Mouse (Mus musculus) frontal cortex, postnatal 36 days (tissue): Measurements from ENCODE around the gene C530008M17Rik.

Experiments
- DNase-seq, 2 experiments: peaks; one replicate each; pipeline ENCODE4 v3.0.0; 2022; ENCODE audit warnings: low spot score in 2 of 2

Gene C530008M17Rik

DNA sequence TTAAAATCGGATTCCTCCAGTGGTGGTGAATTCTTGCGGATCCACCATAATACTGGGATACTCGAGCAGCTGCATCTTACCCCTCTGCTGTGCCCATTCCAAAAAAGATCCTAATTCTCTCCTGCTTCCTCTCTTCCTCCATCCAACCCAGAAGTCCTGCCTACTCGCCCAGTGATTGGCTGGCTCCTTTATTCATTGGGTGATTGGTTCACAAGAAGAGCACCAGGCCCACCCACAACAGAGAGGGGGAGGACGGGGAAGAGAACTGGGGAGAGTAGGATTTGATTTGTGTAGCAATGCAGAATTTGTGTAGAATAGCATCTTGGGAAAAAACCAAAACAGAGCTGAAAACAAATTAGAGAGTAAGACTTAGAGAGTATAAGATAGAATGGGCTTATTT is 180.7 kb downstream of the C530008M17Rik start:
- no peak for DNase-seq

- DNase-seq, result no peak
These were observed 183.5 kb downstream of the C530008M17Rik start for GRCm38 (mm10) chr5:76839786-76840185.

DNA sequence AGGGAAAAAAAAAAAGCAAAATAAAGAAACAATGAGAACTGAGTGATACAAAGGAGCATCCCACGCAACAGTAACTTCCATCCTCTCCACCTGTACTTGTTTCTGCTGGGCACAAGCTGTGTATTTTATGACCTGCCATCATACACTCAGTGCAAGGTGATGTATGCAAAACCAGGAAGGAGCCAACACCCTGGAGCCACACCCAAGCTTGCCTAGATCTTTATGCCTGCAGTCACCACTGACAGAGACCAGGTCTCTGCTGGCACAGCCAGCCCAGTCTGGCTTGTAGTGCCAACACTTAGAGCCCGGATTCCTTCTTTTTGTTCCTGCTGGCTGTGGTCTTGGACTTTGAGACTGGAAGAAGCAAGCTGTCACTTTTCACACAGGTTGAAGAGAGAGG is 185.5 kb downstream of the C530008M17Rik start:
- DNase-seq, result no peak

- DNase-seq, result peak; percentile 67 to 71
These were observed 187.1 kb downstream of the C530008M17Rik start for GRCm38 (mm10) chr5:76843448-76843847.

GRCm38 (mm10) chr5:76843851-76844419 is 187.6 kb downstream of the C530008M17Rik start:
- DNase-seq, result no peak

DNA sequence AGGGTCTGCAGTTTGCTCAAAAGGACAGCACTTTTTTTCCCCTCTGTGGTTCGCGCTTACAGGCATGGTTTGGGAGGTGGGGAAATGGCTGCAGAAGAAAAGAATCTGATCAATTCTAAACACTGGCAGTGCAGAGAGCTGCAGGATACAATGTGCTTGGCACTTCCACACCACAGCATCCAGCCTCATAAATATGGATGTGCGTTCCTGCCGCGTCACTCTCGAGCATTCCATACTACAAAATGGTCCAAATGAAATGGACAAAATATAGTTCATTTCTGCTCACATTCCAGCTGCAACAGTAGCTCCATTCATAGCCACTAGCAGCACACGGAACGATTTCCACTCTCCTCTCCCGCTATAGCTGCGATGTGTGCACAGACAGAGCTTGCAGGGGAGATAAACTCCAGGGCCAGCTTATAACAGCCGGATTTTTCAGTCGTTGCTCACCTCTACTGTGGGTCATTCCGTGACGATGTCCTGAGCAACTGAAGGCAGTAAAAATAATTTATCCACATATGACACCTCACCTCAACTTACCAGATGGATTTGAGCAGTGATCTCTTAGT is 188.4 kb downstream of the C530008M17Rik start:
- DNase-seq, result peak in 1 of 2 experiments; percentile 24

- DNase-seq, result no peak
These were observed 190.8 kb downstream of the C530008M17Rik start for GRCm38 (mm10) chr5:76847106-76847505.

DNA sequence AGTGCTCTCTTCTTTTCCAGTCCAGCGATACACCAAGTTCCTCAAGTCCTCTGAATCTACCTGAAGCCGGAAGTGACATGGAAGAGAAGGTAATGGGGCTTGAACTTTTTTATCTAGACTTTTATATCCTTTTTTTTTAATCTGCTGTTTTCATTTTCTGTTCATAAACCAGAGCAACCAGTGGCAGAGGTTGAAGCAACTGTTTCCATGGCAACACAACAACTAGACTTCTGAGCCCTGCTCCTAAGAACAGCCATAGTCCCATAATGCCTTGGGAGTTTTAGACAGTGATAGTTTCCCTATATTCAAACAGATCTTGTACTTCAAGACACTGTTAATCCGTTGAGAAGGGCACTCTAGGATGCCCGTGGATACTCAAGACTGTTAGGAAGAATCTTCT is 195.0 kb downstream of the C530008M17Rik start:
- no peak for DNase-seq

DNA sequence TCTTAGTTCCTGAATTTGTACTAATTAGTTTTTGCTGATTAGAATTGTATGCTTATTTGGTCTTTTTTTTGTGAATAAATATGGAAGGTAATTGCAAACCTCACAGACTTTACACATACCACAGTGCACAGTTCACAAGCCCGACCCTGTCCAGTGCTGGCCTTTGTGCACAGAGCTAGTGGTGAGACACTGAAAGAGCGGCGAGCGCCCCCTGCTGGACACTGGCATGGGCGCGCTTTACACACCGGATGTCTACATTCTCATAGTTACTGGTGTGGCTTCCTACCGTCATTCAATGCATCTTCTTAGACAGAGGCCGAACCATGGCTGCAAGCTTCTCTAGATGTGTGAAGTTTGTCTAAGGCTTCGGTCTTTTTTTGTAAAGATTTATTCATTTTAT is 197.2 kb downstream of the C530008M17Rik start:
- DNase-seq, result peak; percentile 77 to 87

DNA sequence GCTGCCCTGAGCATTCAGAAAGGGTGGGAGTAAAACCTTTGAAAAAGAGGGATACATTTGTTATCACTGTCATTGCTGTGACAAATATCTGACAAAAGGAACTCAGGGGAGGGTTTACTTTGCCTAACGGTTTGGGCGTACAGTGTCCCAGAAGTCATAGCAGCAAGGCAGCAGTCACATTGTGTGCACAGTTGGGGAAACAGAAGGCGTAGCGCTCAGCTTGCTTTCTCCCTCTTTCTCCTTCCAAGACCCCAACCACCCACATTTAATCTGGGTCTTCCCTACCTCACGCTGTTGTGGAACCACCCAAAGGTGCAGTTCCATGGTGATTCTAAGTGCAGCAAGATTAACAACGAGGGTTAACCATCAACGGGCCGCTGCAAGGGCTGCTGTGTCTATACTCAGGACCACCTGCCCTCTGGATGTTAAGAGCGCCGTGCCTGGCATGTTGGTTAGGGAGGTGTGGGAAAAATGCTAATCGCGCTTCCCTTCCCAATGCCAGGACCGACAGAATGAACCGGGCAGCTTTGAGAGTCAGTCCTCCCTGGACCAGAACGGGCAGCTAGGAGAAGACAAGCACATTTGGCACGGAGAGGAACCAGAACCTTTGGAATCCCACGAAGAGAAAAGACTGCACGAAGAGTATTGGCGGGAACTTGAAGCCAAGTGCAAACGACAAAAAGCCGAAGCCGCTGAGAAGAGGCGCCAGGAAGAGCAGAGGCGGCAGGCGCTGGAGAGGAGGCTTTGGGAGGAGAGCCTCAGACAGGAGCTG is 199.7 kb downstream of the C530008M17Rik start:
- DNase-seq, result no peak

- no peak for DNase-seq
These were observed 201.0 kb downstream of the C530008M17Rik start for GRCm38 (mm10) chr5:76857103-76858015.

DNA sequence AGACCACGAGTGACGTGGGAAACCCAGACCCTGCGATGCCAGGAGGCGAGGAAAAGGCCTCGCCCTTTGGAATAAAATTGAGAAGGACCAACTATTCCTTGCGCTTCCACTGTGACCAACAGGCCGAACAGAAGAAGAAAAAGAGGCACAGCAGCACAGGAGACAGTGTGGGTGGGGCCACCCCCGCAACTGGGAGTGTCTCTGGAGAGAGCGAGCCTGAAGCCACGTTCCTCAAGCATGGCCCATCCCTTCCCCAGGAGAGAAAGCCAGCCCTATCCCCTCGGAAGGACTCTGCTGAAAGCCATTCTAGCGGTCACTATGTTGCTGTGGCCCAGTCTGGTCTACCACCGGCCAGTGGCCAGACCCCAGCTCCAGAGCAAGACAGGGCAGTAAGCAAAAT is 202.1 kb downstream of the C530008M17Rik start:
- no peak for DNase-seq

- DNase-seq, result no peak
These were observed 210.5 kb downstream of the C530008M17Rik start for GRCm38 (mm10) chr5:76866819-76867218.

- no peak for DNase-seq
These were observed 212.5 kb downstream of the C530008M17Rik start for GRCm38 (mm10) chr5:76868693-76869286.

DNA sequence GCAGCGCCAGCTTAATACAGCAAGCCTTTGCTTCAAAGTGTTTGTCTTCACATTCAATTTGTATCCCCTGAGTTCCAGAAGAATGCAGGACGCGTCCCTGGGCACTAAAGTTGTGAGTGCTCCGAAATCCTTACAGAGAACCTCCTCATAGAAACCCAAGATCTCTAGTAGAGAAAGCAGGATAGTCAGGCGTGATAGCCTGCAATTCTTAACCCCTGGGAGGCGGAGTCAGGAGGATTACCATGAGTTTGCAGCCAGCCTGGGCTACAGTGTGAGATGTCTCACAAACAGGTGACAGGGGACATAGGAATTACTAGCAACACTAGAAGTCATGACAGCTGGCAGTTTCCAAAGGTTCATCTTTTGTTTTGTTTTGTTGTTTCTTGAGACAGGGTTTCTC is 213.2 kb downstream of the C530008M17Rik start:
- no peak for DNase-seq

DNA sequence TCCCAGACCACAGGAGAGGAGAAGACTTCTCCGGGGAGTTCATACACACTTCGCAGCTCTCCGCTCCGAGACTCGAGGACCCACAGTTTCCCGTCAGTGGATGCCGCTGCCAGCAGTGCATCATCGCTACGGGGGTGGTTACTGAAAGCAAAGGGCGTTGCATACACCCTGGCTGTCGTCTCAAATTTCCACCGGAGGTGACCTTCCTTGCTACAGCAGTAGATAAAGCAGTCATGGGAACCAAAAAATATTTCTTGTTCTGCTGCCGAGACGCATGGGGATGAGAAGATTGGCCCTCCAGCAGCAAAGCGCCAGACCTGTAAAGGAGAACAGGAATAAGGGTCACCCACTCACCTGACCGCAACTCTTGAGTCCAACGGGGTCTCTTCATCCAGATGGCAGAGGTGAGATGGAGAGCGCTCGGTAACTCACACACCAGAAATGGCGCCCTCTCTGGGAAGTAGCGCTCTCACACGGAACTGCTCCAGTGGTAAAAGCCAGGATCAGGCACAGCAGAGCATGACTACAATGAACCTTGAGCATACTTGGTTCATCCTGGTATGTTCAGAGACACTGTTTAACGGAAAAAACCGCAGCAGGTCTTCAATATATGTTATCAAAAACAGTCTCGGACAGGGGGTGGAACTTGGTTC is 219.9 kb downstream of the C530008M17Rik start:
- DNase-seq, result no peak

DNA sequence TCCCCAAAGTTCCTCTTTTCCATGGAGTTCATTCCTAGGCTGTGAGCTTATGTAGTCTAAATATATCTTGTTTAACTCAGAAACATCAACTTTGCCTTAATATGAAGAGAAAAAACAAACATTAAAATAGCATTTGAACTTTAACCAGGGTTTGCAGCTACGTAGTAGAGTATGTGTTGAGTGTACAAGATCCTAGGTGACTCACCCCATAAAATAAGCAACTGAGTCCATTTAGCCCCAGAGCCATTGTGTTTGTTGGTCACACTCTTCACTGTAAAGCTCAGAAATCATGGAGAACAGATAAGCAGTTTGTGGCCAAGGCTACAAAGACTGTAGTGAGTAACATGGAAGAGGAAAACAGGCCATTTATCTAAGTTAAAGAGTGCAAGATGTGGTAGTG is 227.8 kb downstream of the C530008M17Rik start:
- no peak for DNase-seq

- DNase-seq, result no peak
These were observed 230.7 kb downstream of the C530008M17Rik start for GRCm38 (mm10) chr5:76887011-76887410.

DNA sequence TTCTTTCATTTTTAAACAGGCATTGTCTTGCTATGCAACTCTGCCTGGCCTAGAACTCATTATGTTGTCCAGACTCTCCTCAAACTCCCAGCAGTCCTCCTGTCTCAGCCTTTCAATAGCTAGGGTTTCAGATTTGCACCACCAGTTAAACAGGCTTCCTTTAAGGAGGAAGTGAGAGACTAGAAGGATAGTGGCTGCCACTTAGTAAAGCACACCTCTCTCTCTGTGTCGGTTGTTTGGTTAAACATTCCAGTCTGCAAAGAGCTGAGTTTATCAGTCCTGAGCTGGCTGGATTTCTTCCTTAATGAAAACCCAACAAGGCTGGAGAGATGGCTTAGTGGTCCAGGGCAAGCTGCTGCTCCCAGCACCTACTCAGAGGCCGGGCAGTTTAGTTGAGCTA is 236.3 kb downstream of the C530008M17Rik start:
- no peak for DNase-seq

GRCm38 (mm10) chr5:76893084-76893483 is 236.8 kb downstream of the C530008M17Rik start:
- no peak for DNase-seq

DNA sequence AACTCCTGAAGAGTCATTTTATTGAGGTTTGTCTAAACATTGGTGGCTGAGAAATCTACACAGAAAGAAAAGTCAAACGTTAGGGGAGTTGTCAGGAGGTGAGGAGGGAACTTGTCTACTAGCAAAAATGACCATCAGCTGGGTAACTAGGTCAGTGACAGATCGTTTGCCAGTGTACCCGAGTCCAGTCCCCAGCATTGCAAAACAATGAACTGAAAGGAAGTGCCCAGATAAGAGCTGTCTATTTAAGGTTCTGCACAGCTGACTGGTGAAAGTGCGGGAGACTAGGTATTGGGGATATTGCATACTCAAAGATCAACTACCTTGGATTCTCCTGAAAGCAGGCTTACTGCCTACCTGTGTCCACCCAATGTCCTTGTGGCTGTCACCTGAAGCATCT is 245.8 kb downstream of the C530008M17Rik start:
- DNase-seq, result no peak
